Mouse (Mus musculus): ENCODE measurements around the gene Dpyd.

The Dpyd gene

GRCm38 (mm10) chr3:119126003-119126402 is 564.1 kb downstream of the Dpyd start:
- no peak for DNase-seq

GRCm38 (mm10) chr3:119128076-119128475 is 566.1 kb downstream of the Dpyd start:
- no peak for DNase-seq

- no peak for DNase-seq
Measured at GRCm38 (mm10) chr3:119143034-119143433, 581.1 kb downstream of the Dpyd start.

GRCm38 (mm10) chr3:119144788-119145187 is 582.9 kb downstream of the Dpyd start:
- no peak for DNase-seq

GRCm38 (mm10) chr3:119154604-119155444 is 592.9 kb downstream of the Dpyd start:
- DNase-seq = no peak

GRCm38 (mm10) chr3:119158670-119159069 is 596.7 kb downstream of the Dpyd start:
- no peak for DNase-seq

GRCm38 (mm10) chr3:119165691-119166090 is 603.8 kb downstream of the Dpyd start:
- no peak for DNase-seq

GRCm38 (mm10) chr3:119168166-119168565 is 606.2 kb downstream of the Dpyd start:
- no peak for DNase-seq

GRCm38 (mm10) chr3:119168661-119169060 is 606.7 kb downstream of the Dpyd start:
- no peak for DNase-seq

- DNase-seq = no peak
Measured at GRCm38 (mm10) chr3:119183261-119183660, 621.3 kb downstream of the Dpyd start.

- DNase-seq = no peak
Measured at GRCm38 (mm10) chr3:119194071-119194470, 632.1 kb downstream of the Dpyd start.

- no peak for DNase-seq
Measured at GRCm38 (mm10) chr3:119195613-119196012, 633.7 kb downstream of the Dpyd start.

GRCm38 (mm10) chr3:119220763-119221412 is 659.0 kb downstream of the Dpyd start:
- DNase-seq = no peak

- no peak for DNase-seq
Measured at GRCm38 (mm10) chr3:119243181-119243580, 681.3 kb downstream of the Dpyd start.

GRCm38 (mm10) chr3:119256516-119256915 is 694.6 kb downstream of the Dpyd start:
- no peak for DNase-seq

- no peak for DNase-seq
Measured at GRCm38 (mm10) chr3:119275241-119275640, 713.3 kb downstream of the Dpyd start.

- DNase-seq = no peak
Measured at GRCm38 (mm10) chr3:119280671-119281070, 718.7 kb downstream of the Dpyd start.

GRCm38 (mm10) chr3:119314693-119315092 is 752.8 kb downstream of the Dpyd start:
- no peak for DNase-seq

- DNase-seq = no peak
Measured at GRCm38 (mm10) chr3:119329063-119329462, 767.1 kb downstream of the Dpyd start.

- no peak for DNase-seq
Measured at GRCm38 (mm10) chr3:119333335-119334305, 771.7 kb downstream of the Dpyd start.

- no peak for DNase-seq
Measured at GRCm38 (mm10) chr3:119361555-119362385, 799.8 kb downstream of the Dpyd start.

- no peak for DNase-seq
Measured at GRCm38 (mm10) chr3:119362392-119362791, 800.5 kb downstream of the Dpyd start.
